Mouse (Mus musculus) heart, postnatal 0 days (tissue): ENCODE results near the gene Fgfr2.

ENCODE experiments used
- CTCF ChIP-seq: IDR thresholded peaks from 2 replicates; pipeline ENCODE4 v1.5.1; 2016; ENCODE audit warnings: antibody characterized with exemption, control low read depth, low read depth
- EP300 ChIP-seq: IDR thresholded peaks from 2 replicates; pipeline ENCODE4 v1.6.1; 2016; ENCODE audit warnings: antibody characterized with exemption, low read depth

DNA sequence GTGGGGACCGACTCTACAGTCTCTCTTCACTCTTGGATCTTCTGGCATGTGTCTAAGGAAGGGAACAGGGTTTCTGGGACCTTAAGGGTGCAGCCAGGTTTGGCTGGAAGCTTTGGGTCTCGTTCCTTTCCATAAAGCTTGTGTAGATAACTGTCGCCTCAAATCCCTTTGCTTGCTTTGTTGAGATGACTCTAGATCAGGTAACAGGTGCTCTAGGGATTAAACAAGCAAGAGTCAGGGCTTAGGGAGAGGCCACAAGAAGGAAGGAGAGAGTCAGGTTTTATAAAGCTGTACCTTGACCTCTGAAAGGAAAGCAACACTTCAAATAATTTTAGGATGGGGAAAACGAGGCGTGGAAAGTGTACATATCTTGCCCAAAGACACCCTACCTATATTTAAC lies 1570.4 kb downstream of the Fgfr2 start:
- TF ChIP-seq CTCF, result no peak
- TF ChIP-seq EP300, result no peak
